Mouse (Mus musculus): ENCODE results near the gene Pon2. TPM values are rescaled to one million over a fixed set of nuclear protein-coding genes. Genes with fewer than 3 reads are reported as not detected.

Gene Pon2
- polyA plus RNA-seq (2017; shearing (Covaris generic)), result 10 to 100 TPM; 70.8 to 89.5 TPM

GRCm38 (mm10) chr6:5298092-5298554 lies at the start of gene Pon2:
Gene Pon2 (minus strand): TSS chr6:5298455.

GRCm38 (mm10) chr6:5255722-5256451 lies 42.4 kb downstream of the Pon2 start, which contains the start of gene Pon3:
Gene Pon3 (minus strand): TSS chr6:5256286.

Other genes with a start within 250 kb of the Pon2 start
- gene Pon1, start 104.5 kb downstream of the Pon2 start, polyA plus RNA-seq (2017; shearing (Covaris generic)), result under 1 TPM in 1 of 2 experiments, not detected in 1; 0.92 TPM
- 10 to 100 TPM in 1 of 2 experiments, 1 to 10 TPM in 1; 3.4 to 23.2 TPM for gene Pon3, start 42.2 kb downstream of the Pon2 start, polyA plus RNA-seq (2017; shearing (Covaris generic))
- 1 to 10 TPM in 1 of 2 experiments, under 1 TPM in 1; 0.37 to 1.8 TPM for gene Asb4, start 84.9 kb upstream of the Pon2 start, polyA plus RNA-seq (2017; shearing (Covaris generic))
- under 1 TPM in 1 of 2 experiments, not detected in 1; 0.94 TPM for gene Pdk4, start 197.9 kb upstream of the Pon2 start, polyA plus RNA-seq (2017; shearing (Covaris generic))

All from inflammation-experienced regulatory T-cells (primary cell).